Mouse (Mus musculus): ENCODE results near the gene Adh5.

DNA sequence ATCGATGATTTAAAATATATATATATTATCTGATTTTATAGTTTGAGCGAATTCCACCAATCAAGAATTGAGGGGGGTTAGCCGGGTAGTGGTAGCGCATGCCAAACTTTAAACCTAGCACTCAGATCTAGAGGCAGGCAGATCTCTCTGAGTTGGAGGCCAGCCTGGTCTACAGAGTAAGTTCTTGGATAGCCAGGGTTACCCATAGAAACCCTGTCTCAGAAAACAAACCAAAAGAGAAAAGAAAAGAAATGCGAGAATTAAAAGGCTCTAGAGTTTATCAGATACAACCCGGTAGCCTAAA is 47.1 kb downstream of the Adh5 start:
- no peak for TF ChIP-seq MAX (IDR thresholded peaks at IDR 0.05)
- TF ChIP-seq CTCF (IDR thresholded peaks at IDR 0.05; ENCODE audit: control insufficient read depth, insufficient read depth, insufficient read length), result no peak
- no peak for TF ChIP-seq FOSL1 (IDR thresholded peaks at IDR 0.05; ENCODE audit: insufficient read depth, low read length, poor library complexity, severe bottlenecking)
- no peak for TF ChIP-seq MYOG (IDR thresholded peaks at IDR 0.05; ENCODE audit: control insufficient read depth, extremely low read depth, insufficient read length)
- TF ChIP-seq MYOD1 (IDR thresholded peaks at IDR 0.05; ENCODE audit: control insufficient read depth, insufficient read length, low read depth), result no peak
- no peak for TF ChIP-seq CEBPB (IDR thresholded peaks at IDR 0.05; ENCODE audit: low read depth)
